Mouse (Mus musculus) embryo, embryonic 10 days (tissue): ENCODE data around the gene Ifi27l2a.
A peak's percentile ranks its signal among the peaks of the same experiment; 100 is the strongest.

Experiments used
- DNase-seq: peaks from one replicate; pipeline ENCODE4 v3.0.0-alpha.2; 2015; ENCODE audit warnings: low spot score

Ifi27l2a gene

GRCm38 (mm10) chr12:103425729-103426470, 17.6 kb downstream of the Ifi27l2a start, which contains the start of gene Ddx24:
Gene Ddx24 (minus strand): TSS chr12:103425830.
- peak; percentile 97 for DNase-seq

- DNase-seq: peak; percentile 9
These were observed 18.3 kb downstream of the Ifi27l2a start for GRCm38 (mm10) chr12:103425016-103425728.

GRCm38 (mm10) chr12:103408144-103408543, 35.3 kb downstream of the Ifi27l2a start:
- no peak for DNase-seq

- DNase-seq: no peak
These were observed 35.8 kb downstream of the Ifi27l2a start, which contains the start of gene 9330161L09Rik for GRCm38 (mm10) chr12:103407720-103408119. Gene 9330161L09Rik (minus strand): TSS chr12:103407820.

GRCm38 (mm10) chr12:103404131-103404530, 39.3 kb downstream of the Ifi27l2a start:
- no peak for DNase-seq

GRCm38 (mm10) chr12:103396751-103397150, 46.7 kb downstream of the Ifi27l2a start:
- DNase-seq: no peak

GRCm38 (mm10) chr12:103395486-103396275, 47.8 kb downstream of the Ifi27l2a start:
- no peak for DNase-seq

- peak; percentile 23 for DNase-seq
These were observed 50.0 kb downstream of the Ifi27l2a start for GRCm38 (mm10) chr12:103393528-103393927.
